In the genomic region with DNA sequence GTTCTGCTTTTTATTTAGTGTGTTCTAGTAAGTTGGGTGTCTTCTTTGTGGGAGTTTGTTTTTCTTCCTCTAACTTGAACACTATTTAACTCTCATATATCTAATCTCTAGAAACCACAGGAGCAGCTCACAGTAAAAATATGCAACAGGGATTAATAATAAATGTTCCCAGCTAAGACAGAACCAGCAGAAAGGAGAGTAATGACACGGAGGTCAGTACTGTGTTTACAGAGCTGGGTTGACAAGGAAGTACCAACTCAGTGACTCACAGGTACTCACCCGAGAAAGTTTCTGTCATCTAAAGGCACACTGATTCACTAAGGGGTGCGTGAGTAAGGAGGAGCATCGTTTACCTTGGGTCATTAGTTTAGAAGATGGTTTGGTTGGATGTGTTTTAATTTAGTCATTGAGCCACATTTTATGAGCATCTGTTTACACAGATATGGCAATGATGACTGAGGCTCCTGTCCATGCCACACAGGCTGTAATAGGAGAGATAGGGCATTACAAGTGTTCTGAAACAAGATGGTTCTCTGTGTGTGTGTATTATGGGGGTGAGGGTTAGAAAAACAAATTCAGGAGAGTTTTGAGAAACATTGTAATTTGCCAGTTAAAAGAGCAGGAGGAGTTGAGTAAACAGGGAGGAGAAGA, we compare ENCODE assay signal across 14 mouse cellular contexts. TPM values are rescaled to one million over a fixed set of nuclear protein-coding genes. Genes with fewer than 3 reads are reported as not detected.
DNase-seq lines count a peak whose midpoint lies in the region; ATAC-seq and TF ChIP-seq lines count a peak whose summit lies in the region.
"Had no signal": no experiment of that assay in that cellular context is flagged by ENCODE, and none has a peak within 500 bp of the region (broad histone marks: within the 10 kb centered on the region; RNA-seq: fewer than 3 reads in every experiment).

No protein-coding gene starts in this region.

- DNase-seq in lung, postnatal 36 days = peak; percentile 15
- DNase-seq in lung, postnatal 10 days = no peak
- DNase-seq in liver, postnatal 0 days = no peak
- DNase-seq in retina, embryonic 14.5 days (ENCODE audit: low spot score) = no peak
- DNase-seq in layer of hippocampus, postnatal 14 days (ENCODE audit: low spot score in 2 of 2) = no peak
- DNase-seq in cerebellum, adult 18-20 months = no peak
- DNase-seq: adrenal gland, adult 8-10 months; cerebellum, postnatal 10 days; kidney, postnatal 36 days; lung, postnatal 14 days; thymus, postnatal 4 days had no signal

- 33% methylated on average over 4 of the region's 4 CpGs for WGBS in liver, postnatal 0 days (ENCODE audit: insufficient replicate concordance)
- 83% methylated on average over 4 of the region's 4 CpGs for WGBS in hindbrain, embryonic 12.5 days

- H3K9me3 ChIP-seq in liver, postnatal 0 days (ENCODE audit: low read length) = no peaks in the 10 kb centered on the region
- no peaks in the 10 kb centered on the region for H3K9me3 ChIP-seq in hindbrain, embryonic 12.5 days (replicated peaks)
- H3K9me3 ChIP-seq: hindbrain, embryonic 15.5 days had no signal

- no peak overlapping the region for H3K9ac ChIP-seq in liver, postnatal 0 days (replicated peaks)
- no peak overlapping the region for H3K9ac ChIP-seq in hindbrain, embryonic 12.5 days
- H3K9ac ChIP-seq: hindbrain, embryonic 15.5 days had no signal

- TF ChIP-seq EP300 in liver, postnatal 0 days (IDR thresholded peaks at IDR 0.05; ENCODE audit: low read depth) = peak; percentile 92

- no peak for TF ChIP-seq CTCF in embryonic fibroblast, embryonic 13.5 days (IDR thresholded peaks at IDR 0.05; ENCODE audit: borderline replicate concordance, insufficient read depth, low read length)
- TF ChIP-seq CTCF in liver, postnatal 0 days (IDR thresholded peaks at IDR 0.05; ENCODE audit: low read depth) = no peak

- H3K27ac ChIP-seq in embryonic fibroblast, embryonic 13.5 days (ENCODE audit: insufficient read depth, low read length) = peak overlapping the region; percentile 24; the same call in 1 of the 2 replicates
- H3K27ac ChIP-seq in liver, postnatal 0 days (ENCODE audit: low read depth) = peak overlapping the region; percentile 78
- no peak overlapping the region for H3K27ac ChIP-seq in hindbrain, embryonic 12.5 days
- H3K27ac ChIP-seq: hindbrain, embryonic 15.5 days had no signal

- peak; percentile 93 for ATAC-seq in liver, postnatal 0 days
- no peak for ATAC-seq in hindbrain, embryonic 12.5 days (ENCODE audit: low FRiP score)

- H3K4me2 ChIP-seq in liver, postnatal 0 days (ENCODE audit: low read depth, low read length) = peak overlapping the region; percentile 28; the same call in 1 of the 2 replicates
- H3K4me2 ChIP-seq in hindbrain, embryonic 12.5 days (replicated peaks) = no peak overlapping the region
- H3K4me2 ChIP-seq: hindbrain, embryonic 15.5 days had no signal

- TF ChIP-seq POLR2A in embryonic fibroblast, embryonic 13.5 days (IDR thresholded peaks at IDR 0.05; ENCODE audit: low read depth, low read length) = no peak

- no peak overlapping the region for H3K4me3 ChIP-seq in embryonic fibroblast, embryonic 13.5 days (ENCODE audit: insufficient read depth, low read length)
- H3K4me3 ChIP-seq in liver, postnatal 0 days (ENCODE audit: low read depth, low read length) = no peak overlapping the region
- H3K4me3 ChIP-seq in hindbrain, embryonic 12.5 days = no peak overlapping the region
- H3K4me3 ChIP-seq: hindbrain, embryonic 15.5 days had no signal

- peaks cover 13% of the 10 kb centered on the region for H3K4me1 ChIP-seq in embryonic fibroblast, embryonic 13.5 days (ENCODE audit: control insufficient read depth, insufficient read depth, low read length)
- H3K4me1 ChIP-seq in liver, postnatal 0 days (ENCODE audit: insufficient read depth) = peaks cover 19% of the 10 kb centered on the region
- H3K4me1 ChIP-seq in hindbrain, embryonic 12.5 days = no peaks in the 10 kb centered on the region

- no peaks in the 10 kb centered on the region for H3K27me3 ChIP-seq in liver, postnatal 0 days (ENCODE audit: insufficient read depth, low read length)
- H3K27me3 ChIP-seq in hindbrain, embryonic 12.5 days = no peaks in the 10 kb centered on the region
- H3K27me3 ChIP-seq: hindbrain, embryonic 15.5 days had no signal

- H3K36me3 ChIP-seq in liver, postnatal 0 days (replicated peaks; ENCODE audit: insufficient read depth, low read length) = peaks cover 6% of the 10 kb centered on the region
- H3K36me3 ChIP-seq in hindbrain, embryonic 12.5 days = 0 out of 2 replicates have a peak, but pooled peaks cover under 1% of the 10 kb centered on the region
- H3K36me3 ChIP-seq: hindbrain, embryonic 15.5 days had no signal

RNA-seq across cellular contexts. Expression of a gene that starts 13.1 kb away (rescaled TPM):
- 8.0 and 8.4 TPM in 2 replicates for polyA plus RNA-seq in embryonic fibroblast, embryonic 13.5 days (2011; ENCODE audit: insufficient read length, low read depth, missing spikeins)
- 7.9 and 9.0 TPM in 2 replicates for polyA plus RNA-seq in liver, postnatal 0 days (2015; fragmentation: Nextera tagmentation; extraction: Ambion mirVana)
- total RNA-seq in layer of hippocampus, postnatal 14 days (2021) = 10 to 100 TPM; 15.8 to 16.8 TPM
- polyA plus RNA-seq in hindbrain, embryonic 12.5 days (2016; fragmentation: Nextera tagmentation; extraction: Ambion mirVana) = 37.2 and 40.5 TPM in 2 replicates
